Mouse (Mus musculus): ENCODE data around the gene Tspan5. TPM values are rescaled to one million over a fixed set of nuclear protein-coding genes. Genes with fewer than 3 reads are reported as not detected.

The Tspan5 gene
- polyA plus RNA-seq, 1 experiment from 2014 or later: 13.9 TPM

DNA sequence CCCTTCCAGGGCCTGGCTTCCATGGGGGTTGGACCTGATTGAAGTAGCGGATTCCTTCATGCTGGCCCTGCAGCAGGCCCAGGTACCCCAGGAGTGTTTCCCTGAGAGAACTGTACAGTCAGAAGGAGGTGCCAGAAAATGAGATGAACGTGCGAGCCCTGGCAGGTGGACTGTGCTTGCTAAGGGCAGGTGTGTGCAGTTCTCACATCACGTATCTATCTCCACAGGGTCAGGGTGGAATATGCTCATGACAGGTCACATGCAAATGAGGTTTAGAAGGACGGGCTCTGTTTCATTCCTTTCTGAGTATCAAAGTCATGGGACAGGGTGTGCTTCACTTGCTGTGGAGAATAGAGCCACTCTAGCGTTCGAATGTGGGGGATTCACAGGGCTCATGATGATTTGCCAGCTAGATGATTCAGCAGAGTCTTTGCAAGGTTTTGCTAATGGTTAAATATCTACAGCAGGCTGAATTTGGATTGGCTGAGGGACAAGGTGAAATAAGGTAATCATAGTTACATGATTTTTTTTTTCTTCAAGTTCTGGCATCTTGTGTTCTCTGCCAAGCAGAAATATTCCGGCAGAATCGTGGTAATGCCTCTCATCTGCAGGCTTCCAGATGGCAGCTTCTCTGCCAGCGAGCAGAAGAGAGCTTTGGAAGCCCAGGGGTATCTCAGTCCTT lies 28.8 kb downstream of the Tspan5 start:
- Histone ChIP-seq H3K9ac (ENCODE audit: low read depth, low read length) (no peak overlapping the region), H3K4me2 (no peak overlapping the region), H3K27ac (ENCODE audit: low read depth, low read length) (no peak overlapping the region), H3K4me1 (ENCODE audit: control insufficient read depth, insufficient read depth, low read length) (peaks cover 5% of the 10 kb centered on the region; the same call in 1 of the 2 replicates), H3K27me3 (ENCODE audit: control insufficient read depth, insufficient read depth, low read length) (no peaks in the 10 kb centered on the region), H3K36me3 (ENCODE audit: control insufficient read depth, insufficient read depth, low read length) (no peaks in the 10 kb centered on the region), H3K4me3 (ENCODE audit: low read depth, low read length) (no peak overlapping the region), H3K9me3 (replicated peaks; ENCODE audit: control insufficient read depth, low read length) (no peaks in the 10 kb centered on the region)
- no peak for ATAC-seq (replicated peaks; ENCODE audit: insufficient number of reproducible peaks, low FRiP score, low TSS enrichment)
- 78% methylated on average over 10 of the region's 10 CpGs for WGBS (ENCODE audit: insufficient replicate concordance)

DNA sequence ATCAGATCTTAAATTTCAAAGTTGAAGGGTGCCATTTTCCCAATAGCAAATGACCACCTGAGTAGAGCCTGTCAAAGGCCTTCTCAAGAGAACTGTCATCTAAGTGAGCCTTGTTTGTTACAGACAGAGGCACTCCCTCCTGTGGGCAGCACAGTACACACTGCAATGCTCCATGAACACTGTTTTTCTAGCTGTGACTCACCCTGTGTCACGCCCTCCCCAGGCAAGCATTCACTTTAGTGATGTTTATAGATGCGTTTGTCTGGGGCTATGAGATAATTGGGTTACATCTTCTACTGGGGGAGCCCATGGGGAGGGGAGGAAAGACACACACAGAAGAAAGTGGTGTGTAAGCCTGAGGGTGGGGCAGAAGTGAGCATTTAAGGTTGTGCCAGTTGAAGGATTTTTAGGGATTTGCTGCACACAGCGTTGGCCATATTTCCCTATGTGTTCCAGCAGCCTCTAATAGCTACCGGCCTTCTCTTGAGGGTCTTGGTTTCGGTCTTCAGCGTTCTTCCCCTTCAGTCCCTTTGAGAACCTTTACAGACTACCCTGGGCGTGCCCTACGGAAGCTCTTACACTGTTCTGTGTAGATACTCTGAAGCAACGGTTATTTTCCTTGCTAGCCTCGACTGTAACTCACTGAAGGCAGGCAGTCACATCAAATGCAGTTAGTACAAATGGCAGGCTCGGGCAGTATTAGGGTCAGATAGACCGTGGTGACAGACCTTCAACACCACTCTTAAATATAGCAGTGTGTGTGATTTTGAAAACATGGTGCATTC lies 29.7 kb downstream of the Tspan5 start:
- no peak overlapping the region for H3K27ac ChIP-seq (ENCODE audit: low read depth, low read length)
- H3K4me1 ChIP-seq (ENCODE audit: control insufficient read depth, insufficient read depth, low read length): peaks cover 5% of the 10 kb centered on the region; the same call in 1 of the 2 replicates
- H3K27me3 ChIP-seq (ENCODE audit: control insufficient read depth, insufficient read depth, low read length): no peaks in the 10 kb centered on the region
- 77% methylated on average over 12 of the region's 12 CpGs for WGBS (ENCODE audit: insufficient replicate concordance)
- H3K9ac ChIP-seq (ENCODE audit: low read depth, low read length): no peak overlapping the region
- H3K9me3 ChIP-seq (replicated peaks; ENCODE audit: control insufficient read depth, low read length): no peaks in the 10 kb centered on the region
- no peak for ATAC-seq (replicated peaks; ENCODE audit: insufficient number of reproducible peaks, low FRiP score, low TSS enrichment)
- no peak overlapping the region for H3K4me2 ChIP-seq
- no peaks in the 10 kb centered on the region for H3K36me3 ChIP-seq (ENCODE audit: control insufficient read depth, insufficient read depth, low read length)
- H3K4me3 ChIP-seq (ENCODE audit: low read depth, low read length): no peak overlapping the region

DNA sequence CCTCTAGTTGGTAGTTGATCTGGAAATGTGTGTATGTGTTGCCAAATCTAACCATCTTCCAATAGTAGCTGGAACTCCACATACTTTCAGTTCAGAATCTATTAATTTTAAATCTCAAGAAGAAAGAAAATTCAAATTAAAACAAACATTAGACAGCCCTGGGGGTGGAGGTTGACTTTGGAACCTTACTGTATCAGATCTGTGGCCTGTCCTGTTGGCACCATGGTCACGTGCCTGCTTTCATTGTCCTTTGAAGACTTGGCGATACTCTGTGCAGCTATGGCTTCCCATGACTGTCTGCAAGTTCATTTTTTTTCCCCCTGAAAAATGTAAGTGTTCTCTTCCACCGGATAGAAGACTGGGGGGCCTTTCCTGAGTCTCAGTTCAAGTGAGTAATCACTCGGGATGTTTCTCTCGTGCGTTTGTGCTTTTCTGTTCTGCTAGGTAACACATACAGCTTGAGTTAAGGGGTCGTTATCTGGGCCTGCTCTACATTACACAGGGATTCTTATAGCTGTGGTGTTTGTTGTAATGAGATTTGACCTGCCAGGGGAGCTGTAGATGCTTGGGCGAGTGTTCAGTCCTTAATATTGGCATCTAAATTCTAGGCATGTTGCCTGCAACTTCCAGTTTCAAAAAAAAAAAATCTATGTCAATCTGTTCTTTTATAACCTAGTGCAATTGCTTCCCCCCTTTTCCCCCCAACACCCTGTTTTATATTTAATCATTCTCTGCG lies 32.0 kb downstream of the Tspan5 start:
- Histone ChIP-seq H3K9ac (ENCODE audit: low read depth, low read length) (no peak overlapping the region), H3K27ac (ENCODE audit: low read depth, low read length) (no peak overlapping the region), H3K27me3 (ENCODE audit: control insufficient read depth, insufficient read depth, low read length) (no peaks in the 10 kb centered on the region), H3K9me3 (replicated peaks; ENCODE audit: control insufficient read depth, low read length) (no peaks in the 10 kb centered on the region), H3K4me1 (ENCODE audit: control insufficient read depth, insufficient read depth, low read length) (peaks cover 5% of the 10 kb centered on the region; the same call in 1 of the 2 replicates), H3K4me2 (no peak overlapping the region), H3K36me3 (ENCODE audit: control insufficient read depth, insufficient read depth, low read length) (no peaks in the 10 kb centered on the region), H3K4me3 (ENCODE audit: low read depth, low read length) (no peak overlapping the region)
- 55% methylated on average over 9 of the region's 9 CpGs for WGBS (ENCODE audit: insufficient replicate concordance)
- ATAC-seq (replicated peaks; ENCODE audit: insufficient number of reproducible peaks, low FRiP score, low TSS enrichment): no peak

DNA sequence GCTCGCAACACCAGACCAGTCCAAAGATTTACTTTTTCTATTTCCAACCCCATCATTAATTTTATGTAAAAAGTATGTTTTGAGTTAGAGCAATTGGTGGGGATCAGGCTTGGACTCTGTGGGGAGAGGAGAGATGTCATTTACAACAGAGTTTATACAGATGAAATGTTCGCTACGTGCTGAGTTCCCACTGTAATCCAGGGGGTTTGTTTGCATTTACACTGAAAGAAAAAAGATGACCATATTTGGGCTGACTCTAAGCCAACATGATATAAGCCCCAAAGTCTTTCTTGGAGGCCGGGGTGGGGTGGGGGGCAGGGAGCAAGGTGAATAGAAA lies 32.6 kb downstream of the Tspan5 start:
- no peaks in the 10 kb centered on the region for H3K27me3 ChIP-seq (ENCODE audit: control insufficient read depth, insufficient read depth, low read length)
- H3K4me1 ChIP-seq (ENCODE audit: control insufficient read depth, insufficient read depth, low read length): peaks cover 8% of the 10 kb centered on the region
- ATAC-seq (replicated peaks; ENCODE audit: insufficient number of reproducible peaks, low FRiP score, low TSS enrichment): no peak
- no peak overlapping the region for H3K4me2 ChIP-seq
- H3K36me3 ChIP-seq (ENCODE audit: control insufficient read depth, insufficient read depth, low read length): no peaks in the 10 kb centered on the region
- no peak overlapping the region for H3K9ac ChIP-seq (ENCODE audit: low read depth, low read length)
- H3K27ac ChIP-seq (ENCODE audit: low read depth, low read length): no peak overlapping the region
- no peak overlapping the region for H3K4me3 ChIP-seq (ENCODE audit: low read depth, low read length)
- WGBS (ENCODE audit: insufficient replicate concordance): 80% methylated on average over 4 of the region's 4 CpGs
- no peaks in the 10 kb centered on the region for H3K9me3 ChIP-seq (replicated peaks; ENCODE audit: control insufficient read depth, low read length)

DNA sequence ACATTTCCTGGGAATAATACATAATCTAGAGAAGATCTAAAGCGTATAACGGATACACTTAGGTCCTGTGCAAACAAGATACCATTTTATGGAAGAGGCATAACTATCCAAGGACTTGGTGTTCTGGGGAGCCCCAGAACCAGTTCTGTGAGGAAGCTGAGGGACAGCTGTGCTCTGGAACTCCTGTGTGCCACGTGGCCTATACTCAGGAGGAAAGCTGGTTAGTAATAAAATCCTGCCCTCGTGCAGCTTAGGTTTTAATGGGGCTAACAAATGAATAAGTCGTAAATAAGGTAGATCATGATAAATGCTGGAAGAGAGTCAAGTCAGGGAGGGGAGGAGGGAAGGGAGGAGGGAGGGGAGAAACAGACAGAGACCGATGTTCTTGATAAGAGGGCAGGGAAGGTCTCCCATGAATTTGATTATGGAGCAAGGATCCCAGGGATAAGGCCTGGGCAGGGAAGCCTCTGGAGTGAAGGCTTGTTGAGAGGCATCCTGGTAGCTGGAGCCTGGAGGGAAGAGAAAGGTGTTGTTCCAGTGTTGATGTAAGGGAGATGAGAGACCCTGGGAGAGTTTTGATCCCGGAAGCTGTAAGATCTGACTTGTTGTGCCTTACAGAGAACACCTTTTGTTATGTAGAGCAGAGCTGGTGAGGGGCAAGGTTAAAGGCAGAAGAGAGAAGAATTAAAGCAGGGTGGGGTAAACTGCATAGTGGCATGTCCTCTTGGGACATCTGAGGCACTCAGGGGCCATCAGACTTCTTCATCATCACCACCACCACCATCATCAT lies 34.1 kb downstream of the Tspan5 start:
- no peak overlapping the region for H3K4me3 ChIP-seq (ENCODE audit: low read depth, low read length)
- peaks cover 5% of the 10 kb centered on the region for H3K4me1 ChIP-seq (ENCODE audit: control insufficient read depth, insufficient read depth, low read length)
- WGBS (ENCODE audit: insufficient replicate concordance): 62% methylated on average over 7 of the region's 7 CpGs
- no peak overlapping the region for H3K9ac ChIP-seq (ENCODE audit: low read depth, low read length)
- H3K4me2 ChIP-seq: no peak overlapping the region
- no peaks in the 10 kb centered on the region for H3K9me3 ChIP-seq (replicated peaks; ENCODE audit: control insufficient read depth, low read length)
- H3K27me3 ChIP-seq (ENCODE audit: control insufficient read depth, insufficient read depth, low read length): no peaks in the 10 kb centered on the region
- H3K27ac ChIP-seq (ENCODE audit: low read depth, low read length): no peak overlapping the region
- no peak for ATAC-seq (replicated peaks; ENCODE audit: insufficient number of reproducible peaks, low FRiP score, low TSS enrichment)
- no peaks in the 10 kb centered on the region for H3K36me3 ChIP-seq (ENCODE audit: control insufficient read depth, insufficient read depth, low read length)

DNA sequence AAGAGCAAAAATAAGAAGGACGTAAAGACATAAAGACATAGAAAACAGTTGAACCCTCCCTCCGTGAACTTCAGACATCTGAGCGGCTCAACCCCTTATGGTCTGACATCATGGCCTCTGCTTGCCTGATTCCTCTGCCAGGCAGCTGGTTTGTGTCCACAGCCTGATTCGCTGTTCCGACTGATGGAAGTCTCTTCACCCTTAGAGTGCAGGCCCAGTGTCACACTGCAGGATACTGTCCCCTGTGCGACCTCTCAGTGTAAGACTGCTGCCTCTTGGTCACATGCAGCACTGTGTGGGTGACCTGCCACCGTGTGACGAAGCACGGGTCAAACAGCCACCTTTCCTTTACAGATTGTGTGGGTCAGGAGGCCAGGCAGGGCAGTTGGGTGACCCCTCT lies 39.5 kb downstream of the Tspan5 start:
- Histone ChIP-seq H3K4me1 (ENCODE audit: control insufficient read depth, insufficient read depth, low read length) (peaks cover 11% of the 10 kb centered on the region), H3K9ac (ENCODE audit: low read depth, low read length) (no peak overlapping the region), H3K9me3 (replicated peaks; ENCODE audit: control insufficient read depth, low read length) (no peaks in the 10 kb centered on the region), H3K27me3 (ENCODE audit: control insufficient read depth, insufficient read depth, low read length) (no peaks in the 10 kb centered on the region), H3K4me2 (no peak overlapping the region), H3K4me3 (ENCODE audit: low read depth, low read length) (no peak overlapping the region), H3K36me3 (ENCODE audit: control insufficient read depth, insufficient read depth, low read length) (no peaks in the 10 kb centered on the region), H3K27ac (ENCODE audit: low read depth, low read length) (no peak overlapping the region)
- 0 out of 2 replicates have a peak, but pooled peaks have one; percentile 52 for ATAC-seq (replicated peaks; ENCODE audit: insufficient number of reproducible peaks, low FRiP score, low TSS enrichment)
- WGBS (ENCODE audit: insufficient replicate concordance): 50% methylated on average over 9 of the region's 9 CpGs

DNA sequence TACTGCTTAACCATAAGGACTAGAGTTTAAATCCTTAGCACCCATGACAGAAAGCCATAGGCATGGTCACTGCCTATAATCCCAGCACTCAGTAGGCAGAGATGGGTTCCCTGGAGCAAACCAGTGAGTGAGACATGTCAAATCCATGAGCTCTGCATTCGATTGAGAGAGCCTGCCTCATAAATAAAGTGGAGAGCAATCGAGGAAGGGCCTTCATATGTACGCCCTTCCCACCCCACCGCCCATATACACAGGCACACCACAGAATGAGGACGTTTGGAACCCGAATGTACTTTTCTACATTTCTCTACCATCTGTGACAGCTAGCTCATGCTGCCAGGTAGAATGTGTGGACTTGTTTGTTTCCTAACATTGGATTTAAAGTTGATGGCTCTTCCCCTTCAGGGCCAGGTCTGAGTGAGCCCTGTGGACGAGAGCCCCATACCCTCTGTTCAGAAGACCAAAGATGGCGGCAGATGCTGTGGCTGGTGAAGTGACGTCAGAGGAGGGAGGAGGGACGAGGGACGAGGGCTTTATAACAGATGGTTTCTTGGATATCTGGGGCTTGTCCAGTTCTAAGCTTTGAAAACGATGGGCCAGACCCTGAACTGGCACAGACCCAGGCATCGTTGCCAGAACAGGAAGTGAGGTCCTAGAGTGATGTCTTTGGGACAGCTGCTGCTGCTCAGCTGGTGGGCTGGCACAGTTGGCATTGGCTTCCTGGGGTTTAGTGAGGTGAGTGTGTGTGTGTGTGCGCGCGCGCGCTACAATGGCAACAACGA lies 42.1 kb downstream of the Tspan5 start:
- Histone ChIP-seq H3K27me3 (ENCODE audit: control insufficient read depth, insufficient read depth, low read length) (no peaks in the 10 kb centered on the region), H3K9ac (ENCODE audit: low read depth, low read length) (no peak overlapping the region), H3K36me3 (ENCODE audit: control insufficient read depth, insufficient read depth, low read length) (no peaks in the 10 kb centered on the region), H3K4me2 (no peak overlapping the region), H3K27ac (ENCODE audit: low read depth, low read length) (no peak overlapping the region), H3K4me1 (ENCODE audit: control insufficient read depth, insufficient read depth, low read length) (peaks cover 11% of the 10 kb centered on the region), H3K4me3 (ENCODE audit: low read depth, low read length) (no peak overlapping the region), H3K9me3 (replicated peaks; ENCODE audit: control insufficient read depth, low read length) (no peaks in the 10 kb centered on the region)
- no peak for ATAC-seq (replicated peaks; ENCODE audit: insufficient number of reproducible peaks, low FRiP score, low TSS enrichment)
- WGBS (ENCODE audit: insufficient replicate concordance): 87% methylated on average over 19 of the region's 19 CpGs

DNA sequence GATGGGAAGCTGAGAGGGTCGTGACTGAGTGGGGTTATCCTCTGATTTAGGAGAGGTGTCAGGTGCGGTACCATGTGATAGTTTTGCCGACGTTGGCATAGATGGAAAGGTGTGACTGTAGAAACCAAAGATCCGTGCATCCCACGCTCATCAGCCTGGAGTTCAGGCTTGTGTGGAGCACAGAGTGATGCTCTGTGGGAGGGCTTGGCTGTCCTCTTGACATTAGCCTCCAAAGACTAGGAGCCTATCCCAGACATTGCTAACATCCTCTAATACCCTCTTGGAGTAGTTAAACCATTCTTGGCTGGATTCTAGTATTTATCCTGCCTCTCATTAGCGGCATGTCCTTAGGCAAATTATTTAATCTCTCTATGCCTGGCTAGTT lies 42.6 kb downstream of the Tspan5 start:
- H3K36me3 ChIP-seq (ENCODE audit: control insufficient read depth, insufficient read depth, low read length): no peaks in the 10 kb centered on the region
- H3K9ac ChIP-seq (ENCODE audit: low read depth, low read length): no peak overlapping the region
- H3K4me1 ChIP-seq (ENCODE audit: control insufficient read depth, insufficient read depth, low read length): peaks cover 6% of the 10 kb centered on the region
- no peaks in the 10 kb centered on the region for H3K9me3 ChIP-seq (replicated peaks; ENCODE audit: control insufficient read depth, low read length)
- 83% methylated on average over 7 of the region's 7 CpGs for WGBS (ENCODE audit: insufficient replicate concordance)
- H3K4me2 ChIP-seq: no peak overlapping the region
- H3K27ac ChIP-seq (ENCODE audit: low read depth, low read length): no peak overlapping the region
- no peak overlapping the region for H3K4me3 ChIP-seq (ENCODE audit: low read depth, low read length)
- ATAC-seq (replicated peaks; ENCODE audit: insufficient number of reproducible peaks, low FRiP score, low TSS enrichment): no peak
- no peaks in the 10 kb centered on the region for H3K27me3 ChIP-seq (ENCODE audit: control insufficient read depth, insufficient read depth, low read length)

Data from heart, embryonic 11.5 days (tissue).